Mouse (Mus musculus) brain, embryonic 14.5 days (tissue): ENCODE results near the gene Ets1.

Source experiments
- CTCF ChIP-seq: fragments of 200-500 bp; IDR thresholded peaks from 2 replicates; pipeline ENCODE4 v1.5.1; 2012; ENCODE audit warnings: inconsistent platforms, mild to moderate bottlenecking, moderate library complexity, borderline replicate concordance; ENCODE audit not compliant: insufficient read depth, insufficient read length; ENCODE audit errors: extremely low read depth
- POLR2A ChIP-seq: fragments of 200-500 bp; IDR thresholded peaks from 2 replicates; pipeline ENCODE4 v1.6.1; 2012; ENCODE audit warnings: mild to moderate bottlenecking, inconsistent platforms, borderline replicate concordance; ENCODE audit not compliant: poor library complexity, insufficient read depth, insufficient read length, severe bottlenecking; ENCODE audit errors: extremely low read depth

DNA sequence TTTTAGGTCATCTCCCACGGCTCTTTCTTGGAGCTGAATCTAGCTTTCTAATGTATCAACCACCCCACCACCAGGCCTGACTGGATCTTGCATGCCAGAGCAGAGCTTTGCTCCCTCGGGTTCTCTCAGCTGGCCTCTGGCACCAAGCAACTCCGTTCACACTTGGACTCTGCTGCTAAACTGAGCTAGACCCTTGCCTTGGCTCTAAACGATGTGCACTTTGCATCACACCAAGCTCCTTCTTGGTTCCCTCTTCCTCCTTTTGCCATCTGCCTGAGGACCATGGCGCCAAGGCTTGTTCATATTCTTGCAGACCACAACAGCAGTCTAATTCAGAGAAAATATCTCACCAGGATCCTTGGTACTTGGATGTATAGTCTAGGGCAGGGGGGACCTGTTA, 23.6 kb upstream of the Ets1 start:
- TF ChIP-seq CTCF (no peak), POLR2A (no peak)
